Mouse (Mus musculus) urinary bladder, adult 2 months (tissue): ENCODE results near the gene Rcc2. TPM values are rescaled to one million over a fixed set of nuclear protein-coding genes. Genes with fewer than 3 reads are reported as not detected.

Experiments
- DNase-seq: peaks from one replicate; pipeline ENCODE4 v3.0.0; 2022; ENCODE audit warnings: low spot score
- polyA plus RNA-seq: library from polyadenylated mRNA; depleted of rRNA; stranded (reverse); fragments of >200 nt; gene quantifications from 2 replicates; pipeline ENCODE4 v1.2.3, GENCODE M21; 2012; rRNA removed

Rcc2 gene
- 21.6 and 31.5 TPM in 2 replicates for polyA plus RNA-seq

DNA sequence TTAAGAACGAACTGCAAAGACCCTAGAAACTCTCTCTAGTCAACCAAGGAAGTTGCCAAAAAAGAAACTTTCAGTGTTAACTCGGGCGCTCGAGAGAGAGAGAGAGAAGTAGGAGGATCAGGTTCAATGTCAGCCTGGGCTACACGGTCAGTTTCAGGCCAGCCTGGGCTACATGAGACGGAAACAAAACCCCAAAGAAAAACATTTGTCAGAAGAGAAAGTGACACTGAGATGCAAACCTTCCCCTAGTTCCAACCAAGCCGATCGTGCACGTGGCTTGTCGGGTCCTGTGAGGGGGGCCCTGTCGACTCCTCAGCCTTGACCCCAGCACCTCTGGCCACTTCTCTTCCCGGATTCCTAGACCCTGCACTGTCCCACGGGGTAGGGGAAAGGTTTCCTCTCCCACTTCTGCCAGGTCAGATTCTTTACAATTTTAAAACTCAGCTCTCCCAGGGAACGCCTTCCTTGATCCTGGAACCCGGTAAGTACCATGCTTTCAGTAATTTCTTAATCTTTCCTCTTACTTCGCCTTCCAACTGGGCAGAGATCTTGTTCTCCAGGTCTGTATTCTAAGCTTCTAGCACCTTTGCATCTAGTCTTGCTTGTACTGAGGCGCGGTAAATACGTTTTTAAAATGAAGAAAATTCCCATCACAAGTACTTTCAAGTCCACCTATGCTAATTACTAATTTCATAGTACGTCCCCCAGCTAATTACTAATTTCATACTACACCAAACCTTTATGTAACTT, at the start of gene Rcc2:
Rcc2 (plus strand) TSS at position 273 of the 750 bp plus-strand sequence.
- DNase-seq, result no peak

DNA sequence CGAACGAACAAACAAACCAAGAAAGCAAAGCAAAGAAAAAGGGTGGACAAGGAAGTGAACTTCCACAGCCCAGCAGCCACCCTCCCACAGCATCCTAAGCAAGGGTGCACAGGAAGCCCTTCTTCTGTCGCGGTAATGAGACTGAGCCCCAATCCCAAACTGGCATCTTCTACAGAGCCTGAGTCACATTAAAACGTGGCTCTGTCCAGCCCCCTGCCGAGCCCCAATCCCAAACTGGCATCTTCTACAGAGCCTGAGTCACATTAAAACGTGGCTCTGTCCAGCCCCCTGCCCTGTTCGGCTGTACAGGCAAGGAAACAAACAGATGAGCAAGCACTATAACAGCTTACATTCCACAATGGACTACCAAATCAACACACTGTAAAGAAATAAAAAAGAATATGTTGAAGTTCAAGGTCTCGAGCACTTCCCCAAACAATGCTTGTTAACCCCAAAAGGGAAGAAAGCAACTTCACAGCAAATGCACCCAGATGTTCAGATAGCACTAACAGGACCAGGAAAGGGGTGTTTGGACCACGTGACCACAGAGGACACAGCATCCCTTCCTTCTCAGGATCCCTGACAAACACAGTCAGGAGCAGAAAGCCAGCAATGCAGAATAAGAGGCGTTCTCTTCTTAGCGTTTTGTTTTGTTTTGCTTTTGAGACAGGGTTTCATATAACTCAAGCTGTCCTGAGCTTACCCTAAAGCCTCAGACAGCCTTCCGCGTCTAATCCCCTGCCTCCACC, 46.3 kb upstream of the Rcc2 start:
- no peak for DNase-seq

DNA sequence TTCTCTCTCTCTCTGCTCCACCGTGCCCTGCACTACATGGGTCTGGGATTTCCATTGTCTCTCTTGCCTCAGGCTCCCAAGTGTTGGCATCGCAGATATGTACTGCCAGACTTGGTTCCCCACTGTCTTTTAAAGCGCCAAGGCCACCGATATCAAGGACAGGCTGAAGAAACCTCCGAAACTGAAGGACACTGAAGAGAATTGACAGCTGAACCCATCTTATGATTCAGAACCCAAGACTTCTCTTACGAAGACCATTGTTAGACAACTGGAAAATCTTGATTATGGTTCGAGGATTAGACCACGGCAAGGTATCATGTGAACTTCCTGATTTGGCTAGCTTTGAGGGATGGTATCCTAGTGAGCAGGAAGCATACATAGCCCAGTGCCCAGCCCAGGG, 45.5 kb upstream of the Rcc2 start:
- no peak for DNase-seq

DNA sequence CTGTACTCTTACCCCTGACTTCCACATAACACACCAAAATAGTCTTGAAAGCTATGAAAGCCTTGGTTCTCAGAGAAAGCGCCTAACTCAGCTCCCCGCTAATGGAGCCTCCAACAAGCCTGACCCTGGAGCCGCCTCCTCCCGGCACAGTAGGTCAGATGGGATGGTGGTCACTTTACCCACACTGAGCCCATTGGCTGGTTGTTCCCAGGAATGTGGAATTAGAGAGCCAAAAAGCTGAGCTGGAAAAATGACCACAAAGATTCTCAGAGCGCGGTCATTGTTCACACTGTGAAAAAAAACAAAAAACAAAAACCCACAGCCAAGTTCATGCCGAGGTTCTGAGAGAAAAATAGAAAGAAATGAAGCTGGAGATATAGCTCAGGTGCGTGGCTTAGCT, 43.8 kb upstream of the Rcc2 start:
- no peak for DNase-seq

DNA sequence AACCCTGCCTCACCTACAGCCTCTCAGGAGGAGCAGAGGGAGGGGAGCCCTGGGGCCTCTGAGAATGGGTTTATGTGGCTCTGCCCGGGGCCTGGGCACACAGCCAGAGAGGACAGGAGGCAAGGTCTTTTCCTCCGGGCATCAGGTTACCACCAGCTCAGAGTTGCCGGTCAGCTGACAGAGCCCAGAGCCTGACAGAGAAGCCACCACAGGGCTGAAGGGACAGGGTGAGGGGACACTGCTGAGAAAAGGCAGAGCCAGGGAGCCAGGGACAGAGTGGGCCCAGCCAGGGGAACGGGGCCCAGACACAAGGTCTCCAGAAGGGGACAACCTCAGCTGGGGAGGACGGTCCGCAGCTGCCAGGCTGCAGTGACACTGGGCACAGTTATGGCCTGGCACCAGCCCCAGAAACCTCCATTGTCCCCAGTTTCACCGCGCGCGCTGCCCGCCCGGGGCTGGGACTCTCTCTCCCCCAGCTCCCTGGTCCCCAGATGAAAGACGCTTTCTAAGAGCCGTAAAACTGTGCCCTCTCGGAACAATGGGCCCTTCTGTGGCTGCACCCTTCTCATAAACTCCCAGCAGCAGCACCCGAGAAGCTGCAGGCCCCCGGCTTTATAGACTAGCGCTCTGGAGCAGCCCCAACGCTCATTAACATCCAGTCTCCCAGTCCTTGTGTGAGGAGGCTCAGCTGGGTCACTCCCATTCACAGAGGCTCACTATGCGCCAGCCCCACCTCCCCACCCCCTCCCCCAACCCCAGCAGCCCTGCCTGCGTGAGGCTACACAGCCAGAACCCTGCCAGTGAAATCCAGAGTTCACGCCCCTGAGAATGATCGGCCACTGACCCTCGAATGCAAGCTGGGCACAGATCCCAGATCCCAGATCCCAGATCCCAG, 42.4 kb upstream of the Rcc2 start:
- DNase-seq, result peak; percentile 60

DNA sequence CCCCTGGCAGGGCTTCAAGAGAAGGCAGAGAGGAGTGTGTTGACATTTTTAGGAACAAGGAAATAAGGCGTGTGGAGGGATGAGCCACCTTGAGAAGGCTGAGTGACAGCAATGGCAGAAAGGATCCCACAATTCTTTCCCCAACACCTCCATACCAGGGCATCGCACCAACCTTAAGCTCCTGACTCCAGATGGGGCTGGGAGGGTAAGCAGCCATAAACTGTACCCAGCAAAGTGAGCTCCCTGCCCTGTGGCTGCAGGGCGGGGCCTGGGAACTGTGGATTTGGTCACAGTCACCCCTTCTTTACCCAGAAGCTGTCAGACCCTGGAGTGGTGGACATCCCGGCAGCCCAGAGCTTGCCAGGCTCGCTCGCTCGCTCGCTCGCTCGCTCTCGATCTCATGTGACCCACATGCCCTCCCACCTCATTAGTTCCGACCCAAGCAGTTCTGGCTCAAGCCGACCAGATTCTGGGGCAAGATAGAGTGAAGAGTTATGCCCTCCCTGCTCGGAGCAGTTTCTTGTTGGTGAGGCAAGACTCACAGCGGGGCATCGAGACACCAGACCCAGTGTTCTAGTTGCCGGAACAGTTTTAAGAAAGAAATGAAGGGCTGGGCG, 38.8 kb upstream of the Rcc2 start:
- DNase-seq, result no peak

DNA sequence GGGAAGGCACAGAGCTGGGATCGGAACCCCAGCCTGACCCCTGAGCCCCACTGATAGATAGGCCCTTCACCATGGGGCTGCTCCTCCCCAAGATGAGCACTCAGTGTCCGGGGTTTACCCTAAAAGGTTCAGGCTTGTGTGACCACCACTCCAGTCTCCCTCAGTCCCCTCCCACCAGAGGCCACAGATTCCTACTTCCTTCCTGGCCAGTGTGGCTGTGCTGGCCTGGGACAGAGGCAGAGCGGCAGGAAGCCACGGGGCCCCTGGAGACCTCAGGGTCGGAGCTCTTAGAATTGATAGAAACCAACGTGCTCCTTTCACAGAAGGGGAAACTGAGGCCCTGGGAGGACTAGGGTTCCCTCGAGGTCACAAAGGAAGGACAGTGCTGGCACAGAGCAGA, 37.9 kb upstream of the Rcc2 start:
- no peak for DNase-seq

DNA sequence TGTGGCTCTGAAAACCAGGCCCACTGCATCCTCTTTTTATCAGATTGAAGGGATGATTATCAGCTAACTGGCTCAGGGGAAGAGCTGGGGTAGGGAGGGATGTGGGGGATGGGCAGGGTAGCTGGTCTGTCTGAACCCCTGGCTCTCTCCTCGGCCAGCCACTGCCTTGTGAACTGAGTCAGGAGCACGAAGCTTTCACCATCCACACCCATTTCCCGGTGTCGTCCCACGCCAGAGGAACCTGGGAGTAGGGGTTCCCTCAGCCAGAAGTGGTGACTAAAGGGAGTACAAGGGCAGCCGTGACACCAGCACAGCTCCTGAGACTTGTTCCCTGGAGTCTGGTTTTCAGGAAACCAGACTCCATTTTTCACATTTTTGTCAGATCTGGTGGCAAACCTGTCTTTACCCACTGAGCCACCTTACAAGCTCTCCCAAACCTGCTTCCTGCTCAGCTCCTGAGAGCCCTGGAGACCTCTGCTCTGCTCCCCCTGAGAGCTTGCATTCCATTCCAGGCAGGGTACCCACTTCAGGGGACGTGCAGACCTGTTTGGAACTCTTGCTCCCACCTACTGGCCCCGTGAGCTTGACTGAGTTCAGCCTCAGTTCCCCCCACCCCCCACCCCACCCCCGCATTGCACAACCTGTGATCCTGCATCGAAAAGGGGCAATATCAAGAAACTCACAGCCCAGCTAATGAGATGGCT, 37.3 kb upstream of the Rcc2 start:
- no peak for DNase-seq

DNA sequence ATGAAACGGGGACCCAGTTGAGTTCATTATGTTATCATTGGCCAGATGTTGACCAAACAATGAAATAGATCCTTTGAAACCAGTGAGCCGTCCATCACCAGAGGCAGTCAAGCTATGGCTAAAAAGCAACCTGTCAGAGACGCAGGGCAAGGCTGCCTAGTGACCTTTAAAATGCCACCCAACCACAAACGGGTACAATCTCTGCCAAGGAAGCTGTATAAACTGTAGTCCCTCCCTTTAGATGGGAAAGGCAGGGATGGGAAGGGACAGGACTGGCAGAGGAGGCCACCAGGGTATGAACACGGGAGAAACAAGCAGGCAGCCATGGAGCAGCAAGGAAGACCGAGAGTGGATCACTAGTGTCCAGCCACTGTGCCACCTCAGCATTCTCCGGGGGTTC, 35.3 kb upstream of the Rcc2 start:
- no peak for DNase-seq

DNA sequence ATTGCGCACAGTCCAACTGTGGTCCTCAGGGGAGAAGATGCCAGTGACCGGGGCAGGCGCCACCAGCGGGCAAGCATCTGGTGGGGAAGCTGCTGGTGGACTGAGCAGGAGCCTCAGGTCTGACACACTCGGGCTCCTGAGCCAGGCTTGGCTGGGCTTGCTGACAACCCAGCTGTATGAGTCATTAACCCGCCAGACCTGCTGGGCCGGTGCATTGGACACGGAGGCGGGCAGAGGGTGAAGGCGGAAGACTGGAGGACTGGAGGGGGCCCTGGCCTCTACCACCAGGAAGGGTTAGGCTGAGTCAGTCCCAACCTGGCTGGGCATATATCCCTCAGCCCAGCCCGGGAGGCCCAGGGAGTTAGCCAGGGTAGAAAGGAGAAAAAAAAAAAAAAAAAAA, 34.6 kb upstream of the Rcc2 start, which contains the start of gene Arhgef10l:
Arhgef10l (minus strand) TSS at position 253 of the 400 bp plus-strand sequence.
- DNase-seq, result peak; percentile 81

DNA sequence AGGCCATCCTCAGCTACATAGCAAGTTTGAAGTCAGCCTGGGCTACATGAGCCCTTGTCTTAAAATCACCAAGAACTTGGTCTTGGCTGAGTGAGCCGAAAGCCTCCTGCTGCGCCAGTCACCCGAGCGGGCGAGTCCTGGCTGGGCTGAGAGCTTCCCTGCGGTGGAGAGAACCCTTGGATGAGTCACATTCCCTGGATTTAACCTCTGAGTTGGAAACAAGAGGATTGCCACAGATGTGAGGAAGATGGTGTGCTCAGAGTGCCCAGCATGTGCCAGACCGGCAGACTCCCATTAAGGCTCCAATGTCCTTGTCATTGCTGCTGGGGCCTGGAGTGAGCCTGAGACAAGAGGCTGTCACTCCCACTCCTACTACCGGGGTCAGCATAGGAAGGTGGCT, 32.5 kb upstream of the Rcc2 start:
- no peak for DNase-seq

DNA sequence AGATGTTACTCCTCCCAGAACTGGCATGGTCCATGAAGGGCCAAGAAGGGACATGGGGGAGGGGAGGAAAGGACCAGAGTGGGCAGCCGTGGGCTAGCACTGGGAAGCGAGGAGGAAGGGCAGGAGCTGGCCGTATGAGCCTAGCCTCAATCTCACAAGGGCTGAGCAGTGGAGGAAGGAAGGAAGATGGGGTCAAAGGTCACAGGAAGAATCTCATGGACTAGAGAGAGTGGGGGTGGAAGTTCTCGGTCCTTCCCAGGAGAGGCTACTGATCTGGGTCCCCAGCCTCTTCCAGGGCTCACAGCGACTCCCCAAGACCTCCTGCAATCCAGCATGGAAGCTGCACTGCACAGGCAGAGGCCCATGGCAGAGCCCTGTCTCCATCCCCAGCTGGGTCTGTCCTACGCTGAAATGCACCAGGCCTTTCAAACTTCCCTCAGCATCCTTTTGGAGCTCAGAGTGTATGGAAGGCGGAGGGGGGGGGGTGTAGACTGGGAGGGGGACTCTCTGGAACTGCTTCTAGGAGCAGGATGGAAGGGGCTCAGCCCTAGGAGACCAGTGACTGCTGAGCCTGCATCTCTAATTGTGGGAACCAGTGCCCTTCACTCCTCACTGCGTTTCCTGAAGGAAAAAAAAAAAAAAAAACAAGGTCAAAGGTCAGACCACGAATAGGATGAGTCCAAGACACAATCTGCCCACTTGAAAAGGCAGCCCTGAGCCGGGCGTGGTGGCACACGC, 26.6 kb upstream of the Rcc2 start:
- no peak for DNase-seq

DNA sequence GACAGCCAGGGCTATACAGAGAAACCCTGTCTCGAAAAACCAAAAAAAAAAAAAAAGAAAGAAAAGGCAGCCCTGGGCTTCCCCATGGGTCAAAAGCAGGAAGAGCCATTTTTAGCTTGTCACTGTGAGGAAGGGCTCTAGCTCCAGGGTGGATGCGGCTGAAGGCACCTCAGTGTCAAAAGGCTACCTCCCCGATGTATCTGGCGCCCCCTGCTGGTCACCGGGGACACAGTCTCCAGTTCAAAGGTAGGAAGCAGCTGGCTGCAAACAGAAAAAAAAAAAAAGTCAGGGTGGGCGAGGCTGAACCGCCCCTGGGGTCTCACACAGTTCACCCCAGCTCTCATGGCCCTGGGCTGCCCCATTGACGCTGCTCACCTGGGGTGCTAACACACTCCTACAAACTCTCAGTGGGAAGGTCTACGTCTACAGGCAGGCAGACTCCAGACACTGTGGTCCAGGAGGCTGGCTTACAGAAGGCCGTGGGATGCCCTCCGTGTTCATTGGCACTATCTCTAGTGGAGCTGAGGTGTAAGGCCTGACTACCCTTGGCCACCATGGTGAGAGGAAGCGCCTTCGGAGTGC, 25.9 kb upstream of the Rcc2 start:
- DNase-seq, result peak; percentile 87

DNA sequence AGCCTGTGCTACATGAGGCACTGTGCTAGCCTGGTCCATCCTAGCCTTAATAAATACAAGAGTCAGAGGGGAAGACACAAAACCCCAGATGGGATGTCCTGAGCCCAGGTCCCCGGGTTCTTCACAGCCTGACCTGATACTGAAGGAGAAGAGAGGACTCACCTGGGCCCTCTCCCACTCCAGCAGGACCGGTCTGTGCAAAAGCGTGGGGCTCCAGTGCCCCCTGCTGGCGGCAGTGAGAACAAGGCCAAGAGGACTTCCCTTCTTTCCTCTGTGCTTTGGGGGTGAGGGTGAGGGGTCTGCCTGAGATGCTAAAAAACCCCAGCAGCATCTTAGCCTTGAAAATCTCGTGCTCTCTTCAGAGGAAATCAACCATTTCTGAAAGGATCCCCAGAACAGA, 21.3 kb upstream of the Rcc2 start:
- no peak for DNase-seq

DNA sequence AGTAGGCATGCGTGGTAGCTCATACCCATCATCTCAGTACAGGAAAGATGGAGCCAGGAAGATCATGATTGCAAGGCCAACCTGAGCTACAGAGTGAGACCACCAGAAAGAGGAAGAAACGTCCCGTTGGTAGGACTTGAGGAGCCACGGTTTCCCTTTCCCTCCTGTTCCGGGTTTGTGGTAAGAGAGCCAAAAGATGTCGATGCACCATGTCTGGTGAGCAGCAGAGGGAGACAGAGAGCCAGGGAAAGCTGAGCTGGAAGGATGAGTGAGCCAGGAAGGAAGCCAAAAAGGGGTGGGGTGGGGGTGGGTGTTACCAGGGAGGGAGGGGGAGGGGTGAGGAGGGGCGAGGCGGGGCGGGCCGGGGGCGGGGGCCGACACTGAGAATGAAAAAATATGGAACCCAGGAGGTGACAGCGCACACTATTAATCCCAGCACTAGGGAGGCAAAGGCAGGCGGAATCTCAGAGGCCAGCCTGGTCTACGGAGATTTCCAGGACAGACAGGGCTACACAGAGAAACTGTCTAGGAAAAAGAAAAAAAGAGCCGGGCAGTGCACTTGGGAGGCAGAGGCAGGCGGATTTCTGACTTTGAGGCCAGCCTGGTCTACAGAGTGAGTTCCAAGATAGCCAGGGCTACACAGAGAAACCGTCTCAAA, 20.5 kb upstream of the Rcc2 start:
- peak; percentile 43 for DNase-seq

DNA sequence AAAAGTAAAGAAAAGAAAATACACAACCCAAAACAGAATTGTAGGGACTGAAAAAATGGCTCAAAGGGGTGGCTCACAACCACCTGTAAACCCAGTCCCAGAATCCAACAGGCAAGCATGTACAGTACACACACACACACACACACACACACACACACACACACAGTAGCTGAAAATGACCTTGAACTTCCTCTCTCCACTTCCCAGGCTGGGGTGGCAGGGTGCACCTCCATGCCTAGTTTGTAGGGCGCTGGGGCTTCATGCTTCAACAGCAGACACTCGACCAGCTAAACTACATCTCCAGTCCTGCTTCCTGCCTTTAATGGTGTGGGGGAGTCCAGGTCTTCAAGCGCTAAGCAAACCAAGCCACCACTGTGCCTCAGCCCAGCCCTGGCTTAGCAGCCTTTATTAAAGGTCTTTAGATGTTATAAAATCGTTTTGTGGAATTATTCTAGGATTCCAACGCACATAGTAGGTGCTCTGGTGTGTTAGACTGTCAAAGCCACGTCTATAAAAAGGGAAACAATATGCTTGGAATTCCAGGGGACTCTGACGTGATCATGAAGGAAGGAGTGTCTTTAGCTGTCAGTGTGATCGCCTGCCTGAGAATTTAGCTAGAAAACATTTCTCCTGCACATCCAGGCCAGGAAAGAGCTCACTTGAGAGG, 19.5 kb upstream of the Rcc2 start:
- no peak for DNase-seq

DNA sequence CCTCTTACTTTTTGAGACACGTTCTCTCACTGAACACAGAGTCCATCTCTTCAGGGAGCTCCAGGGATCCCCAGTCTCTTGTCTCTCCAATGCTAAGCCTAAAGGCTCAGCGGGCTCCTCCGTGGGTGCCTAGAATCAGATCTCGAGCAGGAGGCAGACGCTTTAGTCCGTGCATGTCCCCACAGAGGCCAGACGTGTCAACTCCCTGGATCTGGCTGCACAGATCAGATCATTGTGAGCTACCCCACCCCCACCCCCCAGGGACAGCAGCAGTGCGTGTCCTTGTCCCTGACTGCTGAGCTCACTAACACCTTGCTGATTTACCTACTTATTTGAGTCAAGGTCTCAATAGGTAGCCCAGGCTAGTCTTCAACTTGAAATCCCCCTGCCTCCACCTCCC, 16.7 kb upstream of the Rcc2 start:
- no peak for DNase-seq

DNA sequence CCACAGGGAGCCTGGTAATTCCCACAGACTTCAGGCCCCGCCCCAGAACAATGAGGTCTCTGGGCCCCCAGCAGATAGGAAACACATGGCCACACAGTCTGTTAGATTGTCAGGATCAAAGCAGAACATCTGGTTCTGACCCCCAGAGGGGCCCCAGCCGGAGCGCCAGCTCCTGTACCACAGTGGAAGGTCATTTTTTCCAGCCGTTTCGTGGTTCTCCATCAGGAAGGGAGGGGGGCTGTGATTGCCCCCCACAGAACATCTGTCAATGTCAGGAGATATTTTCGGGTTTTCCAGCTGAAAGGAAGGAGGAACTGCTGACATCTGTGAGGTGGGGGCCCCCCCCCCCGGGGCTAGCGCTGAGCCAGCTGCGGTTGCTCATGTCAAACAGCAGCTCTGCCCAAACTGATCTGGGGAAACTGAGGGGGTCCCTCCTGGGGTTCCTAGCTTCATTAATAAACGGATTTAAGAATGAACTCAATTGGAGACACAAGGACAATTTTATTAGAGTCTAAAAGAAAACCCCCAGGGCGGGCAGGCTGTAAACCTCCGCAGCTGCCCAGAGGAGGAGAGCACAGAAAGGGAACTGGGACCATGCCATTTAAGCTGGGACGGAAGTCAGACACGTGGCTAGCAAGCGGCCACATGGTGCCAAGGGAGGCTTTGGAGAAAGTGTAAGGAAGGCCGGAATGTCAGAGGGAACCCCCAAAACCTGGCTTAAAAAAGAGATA, 16.0 kb upstream of the Rcc2 start:
- no peak for DNase-seq
